Mouse (Mus musculus) cerebellum, adult 2 months (tissue): ENCODE data around the gene Ovca2.

ENCODE experiments used
- CTCF ChIP-seq: fragments of 200-500 bp; IDR thresholded peaks from 2 replicates; pipeline ENCODE4 v1.5.1; 2011; ENCODE audit warnings: low read depth, mild to moderate bottlenecking, control low read depth, low read length, moderate library complexity, borderline replicate concordance; ENCODE audit not compliant: insufficient read depth
- POLR2A ChIP-seq: fragments of 200-500 bp; IDR thresholded peaks from 2 replicates; pipeline ENCODE4 v1.6.1; 2011; ENCODE audit warnings: low read length, control low read depth, borderline replicate concordance; ENCODE audit not compliant: insufficient read depth

- peak; percentile 70 for TF ChIP-seq CTCF
- no peak for TF ChIP-seq POLR2A
Observed at GRCm38 (mm10) chr11:75165441-75166192, 13.0 kb downstream of the Ovca2 start.
